Mouse (Mus musculus): ENCODE measurements around the gene Adh5. TPM values are rescaled to one million over a fixed set of nuclear protein-coding genes. Genes with fewer than 3 reads are reported as not detected.
A peak's percentile ranks its signal among the peaks of the same experiment; 100 is the strongest.

Adh5 gene
- polyA plus RNA-seq (2015; fragmentation: Nextera tagmentation; extraction: Ambion mirVana) = 247 and 271 TPM in 2 replicates

- under 1% methylated on average over 86 of the region's 86 CpGs for WGBS (ENCODE audit: insufficient replicate concordance)
- ATAC-seq (peak; percentile 99), DNase-seq (peak; percentile 98)
- Histone ChIP-seq H3K9ac (replicated peaks) (peak within 1 kb of the TSS; percentile 83), H3K4me3 (ENCODE audit: low read depth, low read length) (peak within 1 kb of the TSS; percentile 77), H3K36me3 (replicated peaks; ENCODE audit: insufficient read depth, low read length) (peaks cover 15% of the 10 kb centered on the region), H3K9me3 (ENCODE audit: low read length) (no peaks in the 10 kb centered on the region), H3K4me2 (ENCODE audit: low read depth, low read length) (peak within 1 kb of the TSS; percentile 87), H3K4me1 (ENCODE audit: insufficient read depth) (peaks cover 12% of the 10 kb centered on the region), H3K27me3 (ENCODE audit: insufficient read depth, low read length) (no peaks in the 10 kb centered on the region), H3K27ac (ENCODE audit: low read depth) (peak within 1 kb of the TSS; percentile 94)
- TF ChIP-seq CTCF (IDR thresholded peaks at IDR 0.05; ENCODE audit: low read depth) = peak; percentile 19; the same call in 1 of the 2 replicates
- TF ChIP-seq EP300 (IDR thresholded peaks at IDR 0.05; ENCODE audit: low read depth) = peak; percentile 59; the same call in 1 of the 2 replicates
Observed at GRCm38 (mm10) chr3:138442612-138443464, at the start of gene Adh5. Gene Adh5 (plus strand): TSS chr3:138443093.

DNA sequence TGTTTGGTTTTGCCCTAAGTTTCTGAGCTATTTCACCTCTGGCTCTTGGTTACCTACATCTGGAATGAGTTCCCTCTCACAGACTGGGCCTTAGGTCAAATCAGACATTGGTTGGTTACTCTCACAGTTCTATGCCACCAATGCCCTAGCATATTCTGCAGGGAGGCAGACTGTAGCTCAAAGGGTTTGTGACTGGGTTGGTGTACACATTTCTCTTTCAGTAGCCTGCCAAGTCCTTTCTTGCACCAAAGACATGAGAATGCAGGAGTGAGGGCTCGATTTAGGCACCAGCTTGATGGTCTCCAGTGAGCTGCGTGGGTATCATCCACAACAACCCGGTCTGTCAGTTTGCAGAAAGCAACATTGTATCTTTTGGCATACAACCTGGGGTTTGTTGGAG is 38.0 kb upstream of the Adh5 start:
- Histone ChIP-seq H3K4me3 (ENCODE audit: low read depth, low read length) (no peak overlapping the region), H3K9ac (replicated peaks) (no peak overlapping the region), H3K4me1 (ENCODE audit: insufficient read depth) (no peaks in the 10 kb centered on the region), H3K36me3 (replicated peaks; ENCODE audit: insufficient read depth, low read length) (no peaks in the 10 kb centered on the region), H3K9me3 (ENCODE audit: low read length) (no peaks in the 10 kb centered on the region), H3K27me3 (ENCODE audit: insufficient read depth, low read length) (no peaks in the 10 kb centered on the region), H3K4me2 (ENCODE audit: low read depth, low read length) (no peak overlapping the region), H3K27ac (ENCODE audit: low read depth) (no peak overlapping the region)
- TF ChIP-seq EP300 (IDR thresholded peaks at IDR 0.05; ENCODE audit: low read depth) = no peak
- TF ChIP-seq CTCF (IDR thresholded peaks at IDR 0.05; ENCODE audit: low read depth) = no peak
- WGBS (ENCODE audit: insufficient replicate concordance) = 65% methylated on average over 3 of the region's 3 CpGs
- DNase-seq (no peak), ATAC-seq (no peak)

DNA sequence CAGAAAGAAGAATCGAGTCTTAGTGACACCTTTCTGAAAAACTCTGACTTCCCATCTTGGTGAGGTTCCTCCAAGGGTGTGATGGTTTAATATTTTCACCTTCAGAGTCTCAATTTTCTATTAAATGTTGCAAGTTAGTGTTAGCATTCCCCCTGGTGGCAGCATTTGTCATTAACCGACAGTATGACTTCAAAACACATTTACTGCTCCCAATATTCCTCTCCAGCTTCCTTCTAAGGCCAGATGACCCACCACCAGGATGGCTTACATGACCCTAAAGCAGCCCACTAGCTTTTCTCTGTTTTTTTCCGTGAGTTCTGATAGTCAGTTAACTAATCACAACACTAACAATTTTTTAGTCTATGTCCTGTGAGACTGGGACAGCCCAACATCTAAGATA is 37.6 kb upstream of the Adh5 start:
- peak; percentile 50 for DNase-seq
- no peaks in the 10 kb centered on the region for H3K9me3 ChIP-seq (ENCODE audit: low read length)
- H3K36me3 ChIP-seq (replicated peaks; ENCODE audit: insufficient read depth, low read length) = no peaks in the 10 kb centered on the region
- H3K4me3 ChIP-seq (ENCODE audit: low read depth, low read length) = no peak overlapping the region
- peak; percentile 65 for TF ChIP-seq CTCF (IDR thresholded peaks at IDR 0.05; ENCODE audit: low read depth)
- no peak for TF ChIP-seq EP300 (IDR thresholded peaks at IDR 0.05; ENCODE audit: low read depth)
- 24% methylated on average over 3 of the region's 3 CpGs for WGBS (ENCODE audit: insufficient replicate concordance)
- ATAC-seq = no peak
- no peaks in the 10 kb centered on the region for H3K27me3 ChIP-seq (ENCODE audit: insufficient read depth, low read length)
- no peak overlapping the region for H3K9ac ChIP-seq (replicated peaks)
- no peak overlapping the region for H3K4me2 ChIP-seq (ENCODE audit: low read depth, low read length)
- H3K4me1 ChIP-seq (ENCODE audit: insufficient read depth) = no peaks in the 10 kb centered on the region
- H3K27ac ChIP-seq (ENCODE audit: low read depth) = no peak overlapping the region

GRCm38 (mm10) chr3:138405840-138406239 is 37.1 kb upstream of the Adh5 start:
- Histone ChIP-seq H3K27me3 (ENCODE audit: insufficient read depth, low read length) (no peaks in the 10 kb centered on the region), H3K4me2 (ENCODE audit: low read depth, low read length) (no peak overlapping the region), H3K36me3 (replicated peaks; ENCODE audit: insufficient read depth, low read length) (no peaks in the 10 kb centered on the region), H3K9ac (replicated peaks) (no peak overlapping the region), H3K4me1 (ENCODE audit: insufficient read depth) (no peaks in the 10 kb centered on the region), H3K9me3 (ENCODE audit: low read length) (no peaks in the 10 kb centered on the region), H3K4me3 (ENCODE audit: low read depth, low read length) (no peak overlapping the region), H3K27ac (ENCODE audit: low read depth) (no peak overlapping the region)
- WGBS (ENCODE audit: insufficient replicate concordance) = 73% methylated on average over 7 of the region's 7 CpGs
- ATAC-seq = no peak
- DNase-seq = no peak
- TF ChIP-seq CTCF (IDR thresholded peaks at IDR 0.05; ENCODE audit: low read depth) (no peak), EP300 (IDR thresholded peaks at IDR 0.05; ENCODE audit: low read depth) (no peak)

- Histone ChIP-seq H3K4me2 (ENCODE audit: low read depth, low read length) (no peak overlapping the region), H3K4me3 (ENCODE audit: low read depth, low read length) (no peak overlapping the region), H3K9ac (replicated peaks) (no peak overlapping the region), H3K27ac (ENCODE audit: low read depth) (no peak overlapping the region), H3K27me3 (ENCODE audit: insufficient read depth, low read length) (no peaks in the 10 kb centered on the region), H3K36me3 (replicated peaks; ENCODE audit: insufficient read depth, low read length) (no peaks in the 10 kb centered on the region), H3K4me1 (ENCODE audit: insufficient read depth) (no peaks in the 10 kb centered on the region), H3K9me3 (ENCODE audit: low read length) (no peaks in the 10 kb centered on the region)
- 83% methylated on average over 1 of the region's 1 CpGs for WGBS (ENCODE audit: insufficient replicate concordance)
- ATAC-seq (no peak), DNase-seq (no peak)
- TF ChIP-seq EP300 (IDR thresholded peaks at IDR 0.05; ENCODE audit: low read depth) = no peak
- TF ChIP-seq CTCF (IDR thresholded peaks at IDR 0.05; ENCODE audit: low read depth) = no peak
Observed at GRCm38 (mm10) chr3:138407920-138408319, 35.0 kb upstream of the Adh5 start.

DNA sequence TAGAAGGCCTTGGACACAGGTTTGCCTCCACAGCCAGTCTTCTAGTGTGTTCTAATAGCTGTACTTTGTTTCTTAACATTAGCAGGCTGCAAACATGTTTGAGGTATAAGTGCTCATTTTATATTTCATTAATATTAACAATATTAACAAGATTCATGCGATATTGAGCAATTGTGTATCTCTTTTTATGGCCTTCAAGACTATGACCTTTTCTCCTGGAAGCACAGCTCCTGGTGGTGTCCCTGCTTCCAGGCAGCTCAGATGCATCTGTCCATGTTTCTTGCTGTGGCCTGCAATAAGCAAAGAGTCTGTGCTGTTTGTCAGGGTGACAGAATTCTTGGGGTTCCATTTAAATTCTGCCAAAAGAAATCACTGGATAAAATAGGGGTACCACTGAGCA is 33.3 kb upstream of the Adh5 start:
- H3K9ac ChIP-seq (replicated peaks) = no peak overlapping the region
- H3K4me1 ChIP-seq (ENCODE audit: insufficient read depth) = no peaks in the 10 kb centered on the region
- 80% methylated on average over 1 of the region's 1 CpGs for WGBS (ENCODE audit: insufficient replicate concordance)
- H3K4me2 ChIP-seq (ENCODE audit: low read depth, low read length) = no peak overlapping the region
- H3K27me3 ChIP-seq (ENCODE audit: insufficient read depth, low read length) = no peaks in the 10 kb centered on the region
- H3K9me3 ChIP-seq (ENCODE audit: low read length) = no peaks in the 10 kb centered on the region
- no peaks in the 10 kb centered on the region for H3K36me3 ChIP-seq (replicated peaks; ENCODE audit: insufficient read depth, low read length)
- no peak for DNase-seq
- H3K4me3 ChIP-seq (ENCODE audit: low read depth, low read length) = no peak overlapping the region
- TF ChIP-seq CTCF (IDR thresholded peaks at IDR 0.05; ENCODE audit: low read depth) = no peak
- TF ChIP-seq EP300 (IDR thresholded peaks at IDR 0.05; ENCODE audit: low read depth) = no peak
- no peak for ATAC-seq
- H3K27ac ChIP-seq (ENCODE audit: low read depth) = no peak overlapping the region

All from liver, postnatal 0 days (tissue).